ENCODE assay signal across 9 mouse cellular contexts in genomic region chr9:67711051-67711877, GRCm38 (mm10). TPM values are rescaled to one million over a fixed set of nuclear protein-coding genes. Genes with fewer than 3 reads are reported as not detected.
A peak's percentile ranks its signal among the peaks of the same experiment; 100 is the strongest.
DNase-seq lines count a peak whose midpoint lies in the region; TF ChIP-seq lines count a peak whose summit lies in the region.
"Had no signal": no experiment of that assay in that cellular context is flagged by ENCODE, and none has a peak within 500 bp of the region (broad histone marks: within the 10 kb centered on the region; RNA-seq: fewer than 3 reads in every experiment).

No protein-coding gene starts in this region.

- WGBS in cerebellum, adult 2 months = 41% methylated on average over 15 of the region's 15 CpGs
- 46% methylated on average over 15 of the region's 15 CpGs for WGBS in limb, embryonic 10.5 days

- H3K4me3 ChIP-seq in ES-E14 (ENCODE audit: insufficient read depth in 1 of 2, low read depth in 1 of 2, low read length in 2 of 2, poor library complexity in 1 of 2, severe bottlenecking in 1 of 2) = no peak overlapping the region
- H3K4me3 ChIP-seq in cerebellum, adult 2 months (replicated peaks; ENCODE audit: insufficient read depth, low read depth, low read length) = no peak overlapping the region
- H3K4me3 ChIP-seq in limb, embryonic 10.5 days = no peak overlapping the region
- H3K4me3 ChIP-seq: limb, embryonic 12.5 days had no signal

- no peaks in the 10 kb centered on the region for H3K36me3 ChIP-seq in ES-E14 (ENCODE audit: control insufficient read depth, insufficient read depth, low read length, poor library complexity, severe bottlenecking)
- no peaks in the 10 kb centered on the region for H3K36me3 ChIP-seq in limb, embryonic 10.5 days
- H3K36me3 ChIP-seq: limb, embryonic 12.5 days had no signal

- no peaks in the 10 kb centered on the region for H3K27me3 ChIP-seq in cerebellum, adult 2 months (ENCODE audit: control insufficient read depth, insufficient read depth, low read length)
- H3K27me3 ChIP-seq in limb, embryonic 10.5 days (ENCODE audit: low read depth, poor library complexity, severe bottlenecking) = no peaks in the 10 kb centered on the region

- no peak overlapping the region for H3K27ac ChIP-seq in ES-E14 (ENCODE audit: insufficient read depth, low read depth, low read length, poor library complexity, severe bottlenecking)
- no peak overlapping the region for H3K27ac ChIP-seq in cerebellum, adult 2 months (ENCODE audit: insufficient read depth, low read length)
- no peak overlapping the region for H3K27ac ChIP-seq in limb, embryonic 10.5 days
- H3K27ac ChIP-seq: limb, embryonic 12.5 days had no signal

- H3K4me1 ChIP-seq in ES-E14 (ENCODE audit: control insufficient read depth in 2 of 2, insufficient read depth in 2 of 2, low read length in 2 of 2, poor library complexity in 1 of 2) = 0 out of 4 replicates have a peak, but pooled peaks cover 0 to 2% of the 10 kb centered on the region in 2 experiments
- no peaks in the 10 kb centered on the region for H3K4me1 ChIP-seq in cerebellum, adult 2 months (ENCODE audit: control insufficient read depth, insufficient read depth, low read length)
- H3K4me1 ChIP-seq in limb, embryonic 10.5 days = no peaks in the 10 kb centered on the region
- H3K4me1 ChIP-seq: limb, embryonic 12.5 days had no signal

- peak; percentile 85 for TF ChIP-seq CTCF in cerebellum, adult 2 months (IDR thresholded peaks at IDR 0.05; ENCODE audit: borderline replicate concordance, insufficient read depth, low read depth, low read length)

- no peak for TF ChIP-seq POLR2A in cerebellum, adult 2 months (IDR thresholded peaks at IDR 0.05; ENCODE audit: borderline replicate concordance, insufficient read depth, low read length)

- no peak overlapping the region for H3K9ac ChIP-seq in ES-E14 (ENCODE audit: insufficient read depth, low read depth, low read length, poor library complexity, severe bottlenecking)
- H3K9ac ChIP-seq: limb, embryonic 12.5 days had no signal

- no peaks in the 10 kb centered on the region for H3K9me3 ChIP-seq in ES-E14 (ENCODE audit: control insufficient read depth, insufficient read depth, low read depth, low read length)
- H3K9me3 ChIP-seq in limb, embryonic 10.5 days (replicated peaks) = no peaks in the 10 kb centered on the region
- H3K9me3 ChIP-seq: limb, embryonic 12.5 days had no signal

- DNase-seq in 3T3-L1 (ENCODE audit: low read depth, low spot score) (peak; percentile 85), ES-E14 (ENCODE audit: low read depth, low spot score) (peak; percentile 71)
- DNase-seq in cerebellum, adult 2 months = peak; percentile 37 to 56
- DNase-seq in frontal cortex, postnatal 36 days (ENCODE audit: low spot score in 2 of 2) = peak; percentile 81 to 88
- peak; percentile 78 for DNase-seq in kidney, adult 9 months
- DNase-seq in limb, embryonic 10.5 days (ENCODE audit: low spot score) = peak; percentile 79
- peak; percentile 56 for DNase-seq in ovary, postnatal 36 days (ENCODE audit: low spot score)
- peak; percentile 51 to 61 for DNase-seq in urinary bladder, postnatal 36 days (ENCODE audit: low spot score in 2 of 2)

- in situ Hi-C loops in ES-E14 (cut with MboI; ENCODE audit: low sequenced_read_pairs in 2 of 2, unreplicated experiment in 2 of 2) = no loop called here

TF ChIP-seq in ES-E14, 5 proteins besides CTCF, POLR2A, EP300 and RAD21:
- no peak for TF ChIP-seq ZNF384 (IDR thresholded peaks at IDR 0.05; ENCODE audit: low read depth, low read length)
- no peak for TF ChIP-seq MAFK (IDR thresholded peaks at IDR 0.05; ENCODE audit: insufficient read depth, low read depth, low read length)
- no peak for TF ChIP-seq HCFC1 (IDR thresholded peaks at IDR 0.05; ENCODE audit: borderline replicate concordance, insufficient read depth, low read length)
- TF ChIP-seq CHD2 (IDR thresholded peaks at IDR 0.05; ENCODE audit: low read depth, low read length) = no peak
- no peak; the same call in 1 of the 2 replicates for TF ChIP-seq ZC3H11A (IDR thresholded peaks at IDR 0.05; ENCODE audit: borderline replicate concordance, low read depth, low read length)

RNA-seq across cellular contexts. Expression of gene C2cd4b, which starts 48.0 kb away (rescaled TPM):
- total RNA-seq in ES-E14 (2012; rRNA removed) = 1.1 and 1.3 TPM in 2 replicates
- polyA plus RNA-seq in cerebellum, adult 2 months (2012; rRNA removed) = 0.33 and 0.54 TPM in 2 replicates
- 0.14 TPM in 1 of 2 replicates, not detected in the other for polyA plus RNA-seq in limb, embryonic 10.5 days (2016; fragmentation: Nextera tagmentation; extraction: Ambion mirVana)
